Mouse (Mus musculus): ENCODE results near the gene Sgsm1.
A peak's percentile ranks its signal among the peaks of the same experiment; 100 is the strongest.
"Not testable (repeated sequence)": the region's sequence is repeated elsewhere in the genome, so short reads cannot be mapped to it uniquely, and the experiment has no call there.

Sgsm1 gene

GRCm38 (mm10) chr5:113310377-113311003 lies at the start of gene Sgsm1:
Gene Sgsm1 (minus strand): TSS chr5:113310786.
- peak; percentile 79 for DNase-seq (ENCODE audit: low read depth, low spot score)

DNA sequence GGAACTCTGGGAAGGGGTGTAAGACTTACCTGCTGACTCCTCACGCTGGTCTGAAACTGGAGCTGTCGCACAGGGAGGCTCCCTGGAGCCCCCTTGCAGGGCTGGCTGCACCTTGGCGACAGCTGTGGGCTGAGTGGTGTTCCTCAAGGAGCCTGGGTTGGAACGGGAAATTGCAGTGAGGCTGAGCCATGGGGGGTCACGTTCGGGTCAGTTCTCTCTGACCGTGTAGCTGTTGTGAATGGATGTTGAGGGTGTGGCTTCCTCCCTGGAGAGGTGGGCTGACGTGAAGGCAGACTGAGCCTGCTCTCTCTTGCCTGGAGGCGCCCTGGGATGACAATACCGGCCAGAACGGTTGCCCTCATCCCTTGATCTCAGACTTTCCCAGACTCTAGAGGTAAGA lies 48.2 kb upstream of the Sgsm1 start:
- DNase-seq (ENCODE audit: low read depth, low spot score) = no peak

DNA sequence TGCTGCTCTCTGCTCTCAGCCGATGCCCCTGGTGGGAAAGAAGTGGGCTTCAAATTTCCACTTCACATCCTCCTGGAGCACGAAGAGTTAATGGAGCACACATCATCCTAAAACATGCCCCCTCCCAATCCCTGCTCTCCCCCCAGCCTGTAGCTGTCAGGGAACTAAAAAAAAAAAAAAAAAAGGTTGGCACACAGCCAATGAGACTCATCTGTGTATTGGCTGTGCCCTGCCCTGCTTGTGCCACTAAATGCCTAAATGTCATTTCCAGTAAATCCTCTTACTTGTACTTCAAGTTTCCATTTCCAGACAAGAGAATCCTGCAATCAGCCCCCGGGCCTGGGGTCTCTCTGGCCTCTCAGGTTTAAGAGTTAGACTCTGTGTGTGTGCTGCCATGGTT lies 47.1 kb upstream of the Sgsm1 start:
- no peak for DNase-seq (ENCODE audit: low read depth, low spot score)

- no peak for DNase-seq (ENCODE audit: low read depth, low spot score)
These were observed 46.6 kb upstream of the Sgsm1 start, which contains the start of gene Aym1 for GRCm38 (mm10) chr5:113357186-113357585. Gene Aym1 (plus strand): TSS chr5:113357294.

DNA sequence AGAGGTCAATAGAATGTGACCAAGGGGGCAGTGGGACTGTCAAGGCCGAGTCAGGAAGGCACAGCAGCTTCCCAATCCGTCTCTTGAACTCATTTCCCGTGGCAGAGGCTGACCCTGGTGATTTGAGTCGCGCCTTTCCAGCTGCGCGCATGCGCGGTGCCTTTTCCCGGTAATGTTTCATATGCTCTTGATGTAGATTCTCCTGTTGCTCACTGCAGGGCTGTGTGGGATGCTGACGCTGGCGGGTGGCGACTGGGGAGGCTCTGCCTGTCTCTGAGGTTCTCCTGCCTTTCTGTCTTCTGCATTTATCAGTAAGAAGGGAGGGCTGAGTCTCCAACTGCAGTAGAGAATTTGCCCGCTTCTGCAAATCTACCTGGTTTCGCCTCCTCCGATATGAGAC lies 43.7 kb upstream of the Sgsm1 start:
- DNase-seq (ENCODE audit: low read depth, low spot score) = peak; percentile 28

GRCm38 (mm10) chr5:113352636-113353035 lies 42.0 kb upstream of the Sgsm1 start:
- no peak for DNase-seq (ENCODE audit: low read depth, low spot score)

GRCm38 (mm10) chr5:113351768-113352167 lies 41.2 kb upstream of the Sgsm1 start:
- peak; percentile 52 for DNase-seq (ENCODE audit: low read depth, low spot score)

GRCm38 (mm10) chr5:113349810-113350209 lies 39.2 kb upstream of the Sgsm1 start:
- no peak for DNase-seq (ENCODE audit: low read depth, low spot score)

DNA sequence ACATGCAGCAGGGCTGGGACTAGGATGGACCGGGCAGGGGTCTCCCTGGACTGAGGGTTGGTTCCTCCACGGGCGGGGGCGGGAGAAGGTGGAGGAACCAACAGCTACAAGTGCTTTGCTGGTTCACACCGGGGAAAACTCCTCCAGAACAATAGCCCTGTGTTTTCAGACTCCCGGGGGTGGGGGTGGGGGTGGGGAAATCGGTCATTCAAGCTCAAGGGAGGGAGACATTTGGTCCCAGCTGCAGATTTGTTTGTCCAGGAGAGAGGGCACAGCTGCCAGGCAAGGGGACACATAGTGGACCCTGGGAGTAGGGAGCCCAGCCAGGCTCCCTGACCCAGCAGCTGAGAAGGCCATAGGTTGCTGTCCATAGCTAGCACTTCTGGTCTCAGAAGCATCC lies 38.6 kb upstream of the Sgsm1 start:
- no peak for DNase-seq (ENCODE audit: low read depth, low spot score)

DNA sequence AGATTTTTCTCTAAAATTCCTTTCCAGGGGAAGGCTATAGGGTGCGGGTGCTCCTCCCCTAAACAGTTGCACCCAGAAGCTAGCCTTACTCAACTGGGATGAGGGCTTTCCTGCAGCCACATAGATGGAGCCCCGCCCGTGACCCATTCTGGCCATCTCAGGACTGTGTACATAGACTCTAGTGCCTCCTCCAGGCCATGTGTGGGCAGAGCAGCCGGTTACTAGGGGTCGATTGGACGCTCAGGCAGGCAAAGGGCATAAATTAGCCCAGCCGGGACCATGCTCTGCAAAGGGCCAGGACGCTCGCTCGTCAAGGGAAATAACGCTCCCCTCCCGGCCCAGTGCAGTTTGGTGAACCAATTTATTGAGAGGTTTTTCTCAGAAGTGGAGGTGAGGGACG lies 38.0 kb upstream of the Sgsm1 start:
- no peak for DNase-seq (ENCODE audit: low read depth, low spot score)

DNA sequence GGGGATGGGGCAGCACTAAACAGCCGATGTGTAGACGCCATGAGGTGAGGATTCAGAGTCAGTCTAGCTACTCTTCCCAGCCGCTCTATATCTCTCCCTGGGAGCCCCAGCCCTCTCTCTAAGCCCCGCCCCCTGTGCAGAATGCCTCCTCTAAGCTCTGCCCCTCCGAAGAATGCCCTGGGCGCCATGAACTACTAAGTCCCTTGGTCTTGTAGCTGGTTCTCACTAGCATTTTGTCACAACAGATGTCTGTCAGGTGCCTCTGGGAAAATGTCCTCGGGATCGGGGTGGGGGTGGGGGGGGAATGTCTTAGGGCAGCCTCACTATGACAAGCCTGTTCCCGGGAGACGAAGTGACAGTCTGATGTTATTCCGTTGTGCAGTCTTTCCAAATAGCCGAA lies 37.0 kb upstream of the Sgsm1 start:
- no peak for DNase-seq (ENCODE audit: low read depth, low spot score)

DNA sequence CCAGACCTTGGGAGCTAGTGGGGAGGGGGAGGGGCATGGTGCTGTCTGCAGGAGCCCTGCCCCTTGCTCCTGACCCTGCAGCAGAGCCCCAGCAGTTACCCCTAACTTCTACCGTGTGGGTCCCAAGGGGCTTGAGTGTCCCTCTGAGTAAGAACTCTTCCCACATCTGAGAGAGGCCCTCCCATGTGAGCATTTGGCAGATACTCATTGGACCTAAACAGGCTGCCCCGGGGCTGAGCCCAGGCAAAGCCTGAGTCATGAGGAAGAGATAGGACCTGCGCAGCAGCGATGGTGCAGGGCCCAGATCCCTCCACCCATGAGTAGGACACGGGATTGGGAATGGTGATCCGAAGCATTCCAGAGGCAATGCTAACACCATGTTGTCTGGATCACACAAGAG lies 36.1 kb upstream of the Sgsm1 start:
- not testable (repeated sequence) for DNase-seq (ENCODE audit: low read depth, low spot score)

GRCm38 (mm10) chr5:113345781-113346180 lies 35.2 kb upstream of the Sgsm1 start:
- no peak for DNase-seq (ENCODE audit: low read depth, low spot score)

DNA sequence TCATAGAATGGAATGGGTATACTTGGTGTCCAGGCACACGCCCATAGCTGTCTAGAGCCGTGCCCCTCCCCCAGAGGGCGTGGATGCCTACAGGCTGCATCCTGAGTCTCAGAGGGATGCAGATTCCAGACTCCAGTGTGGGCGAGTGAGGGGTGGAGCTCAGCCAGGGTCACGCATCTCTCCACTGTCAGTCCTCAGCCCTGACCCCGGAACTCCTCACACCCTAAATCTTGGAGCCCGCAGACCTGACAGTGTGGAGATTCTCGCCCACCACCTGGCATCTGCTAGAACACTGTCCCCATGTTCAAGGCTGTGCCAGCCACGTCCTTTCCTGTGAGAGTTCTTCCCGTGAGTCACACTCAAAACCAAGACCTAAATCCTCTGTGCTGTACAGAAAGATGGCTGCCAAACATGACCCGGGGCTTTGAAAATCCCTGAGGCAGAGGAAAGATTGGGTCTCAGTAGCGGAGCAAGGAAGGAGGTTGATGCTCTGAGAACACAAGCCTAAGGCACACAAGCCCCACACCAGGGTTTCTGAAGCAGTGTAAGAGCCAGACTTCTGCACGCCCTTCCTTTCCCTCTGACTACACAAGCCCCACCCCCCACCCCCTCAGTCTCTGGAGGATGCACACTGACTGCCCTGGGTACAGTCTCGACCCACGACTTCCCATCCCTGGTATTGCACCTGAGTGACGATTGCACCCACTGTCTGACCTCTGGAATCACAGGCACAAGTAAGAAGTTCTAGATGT lies 34.2 kb upstream of the Sgsm1 start:
- no peak for DNase-seq (ENCODE audit: low read depth, low spot score)

- DNase-seq (ENCODE audit: low read depth, low spot score) = no peak
These were observed 25.7 kb upstream of the Sgsm1 start for GRCm38 (mm10) chr5:113336281-113336680.

GRCm38 (mm10) chr5:113335732-113336131 lies 25.1 kb upstream of the Sgsm1 start:
- DNase-seq (ENCODE audit: low read depth, low spot score) = no peak

DNA sequence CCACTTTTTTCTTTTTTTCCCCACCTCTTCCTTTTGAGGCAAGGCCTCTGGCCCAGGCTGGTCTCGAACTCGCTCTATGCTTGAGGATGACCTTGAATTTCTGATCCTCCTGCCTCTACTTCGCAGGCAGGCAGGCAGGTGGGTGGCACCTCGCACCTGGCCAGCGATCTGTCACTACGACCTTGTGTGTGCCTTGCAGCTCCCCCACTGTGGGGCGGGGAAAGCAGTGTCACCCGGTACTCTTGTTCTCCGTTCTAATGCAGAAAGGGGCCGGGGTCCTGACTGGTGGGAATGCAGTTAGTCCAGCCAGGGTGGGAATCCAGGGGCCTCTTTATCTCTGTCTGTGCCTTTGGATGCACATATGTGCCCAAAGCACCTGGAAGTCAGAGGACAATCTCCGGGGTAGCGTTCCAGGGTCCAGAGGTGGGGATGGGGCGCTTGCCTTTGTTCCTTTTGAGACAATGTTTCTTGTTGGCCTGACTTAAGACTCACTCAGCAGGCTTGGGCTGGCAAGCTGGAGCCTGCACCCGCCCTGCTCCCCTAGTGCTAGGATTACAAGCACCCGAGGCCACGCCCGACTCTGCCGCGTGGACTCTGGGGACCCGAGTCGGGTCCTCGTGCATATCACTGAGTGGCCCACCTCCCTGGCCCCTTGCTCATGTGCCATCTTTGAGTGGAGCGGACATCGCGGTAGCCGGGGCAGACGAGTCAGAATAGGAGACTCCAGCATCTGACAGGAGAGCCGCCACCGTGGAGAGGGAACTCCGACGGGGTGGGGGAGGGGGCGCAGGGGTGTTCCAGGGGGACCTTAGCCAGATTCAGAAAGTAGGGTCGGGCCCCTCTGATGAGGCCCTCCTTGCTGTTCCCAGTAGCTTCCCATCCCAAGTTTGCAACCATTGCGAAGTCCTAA lies 24.3 kb upstream of the Sgsm1 start:
- no peak for DNase-seq (ENCODE audit: low read depth, low spot score)

DNA sequence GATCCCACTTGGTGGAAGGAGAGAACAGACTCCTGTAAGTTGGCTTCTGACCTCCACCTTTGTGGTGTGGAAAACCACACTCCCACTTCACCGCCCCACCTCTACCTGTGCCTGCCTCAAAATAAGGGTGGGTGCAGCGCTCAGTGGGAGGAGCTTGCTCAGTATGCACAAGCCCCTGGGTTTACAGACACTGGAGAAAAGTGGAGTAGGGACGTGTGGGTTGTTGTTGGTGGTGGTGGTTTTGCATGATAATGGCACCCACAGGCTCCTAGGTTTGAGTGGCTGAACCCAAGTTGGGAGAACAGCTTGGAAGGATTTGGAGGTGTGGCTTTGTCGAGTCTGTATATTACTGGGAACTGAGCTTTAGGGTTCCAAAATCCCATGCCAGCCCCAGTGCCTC lies 22.3 kb upstream of the Sgsm1 start:
- DNase-seq (ENCODE audit: low read depth, low spot score) = no peak

DNA sequence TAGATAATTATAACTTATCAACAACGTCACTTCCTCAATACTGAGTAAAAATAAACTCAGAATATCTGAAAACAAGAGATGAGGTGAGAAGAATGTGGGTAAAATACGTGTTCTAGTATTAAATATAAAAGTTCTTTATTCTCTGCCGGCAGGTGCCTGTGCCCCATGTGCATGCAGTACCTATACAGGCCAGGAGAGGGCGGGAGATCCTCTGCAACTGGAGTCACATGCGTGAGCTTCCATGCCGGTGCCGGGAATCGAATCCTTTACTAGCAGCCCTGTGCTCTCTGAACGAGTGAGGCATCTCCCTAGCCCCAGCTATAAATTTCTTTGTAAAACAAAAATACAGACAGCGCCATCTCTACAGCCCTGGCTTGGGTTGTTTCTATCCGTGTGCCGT lies 21.7 kb upstream of the Sgsm1 start:
- no peak for DNase-seq (ENCODE audit: low read depth, low spot score)

GRCm38 (mm10) chr5:113330202-113330601 lies 19.6 kb upstream of the Sgsm1 start:
- no peak for DNase-seq (ENCODE audit: low read depth, low spot score)

GRCm38 (mm10) chr5:113329463-113329862 lies 18.9 kb upstream of the Sgsm1 start:
- DNase-seq (ENCODE audit: low read depth, low spot score) = no peak
